Mouse (Mus musculus) hindbrain, embryonic 13.5 days (tissue): ENCODE data around the gene Phf12. TPM values are rescaled to one million over a fixed set of nuclear protein-coding genes. Genes with fewer than 3 reads are reported as not detected.

ENCODE experiments used
- ATAC-seq: fragments of 200-750 bp; cut with Nextera tagmentation; 2 replicates; pipeline ENCODE4 v1.8.0; 2017; ENCODE audit warnings: moderate TSS enrichment; ENCODE audit not compliant: low FRiP score
- H3K27ac ChIP-seq: fragments of 300-500 bp; sonication (generic); 2 replicates; pipeline ENCODE4 v1.5.1; 2015; ENCODE audit warnings: inconsistent platforms, mild to moderate bottlenecking, moderate library complexity
- H3K27me3 ChIP-seq: fragments of 300-500 bp; sonication (generic); 2 replicates; pipeline ENCODE4 v1.6.1; 2015; ENCODE audit warnings: mild to moderate bottlenecking, inconsistent platforms
- H3K36me3 ChIP-seq: fragments of 300-500 bp; sonication (generic); 2 replicates; pipeline ENCODE4 v1.6.1; 2015; ENCODE audit warnings: mild to moderate bottlenecking, inconsistent platforms
- H3K4me1 ChIP-seq: fragments of 300-500 bp; sonication (generic); replicated peaks from 2 replicates; pipeline ENCODE4 v1.6.1; 2015; ENCODE audit warnings: inconsistent platforms
- H3K4me2 ChIP-seq: fragments of 300-500 bp; sonication (generic); 2 replicates; pipeline ENCODE4 v1.6.1; 2015; ENCODE audit warnings: inconsistent platforms, mild to moderate bottlenecking, moderate library complexity
- H3K4me3 ChIP-seq: fragments of 300-500 bp; sonication (generic); 2 replicates; pipeline ENCODE4 v1.5.1; 2015; ENCODE audit warnings: mild to moderate bottlenecking, inconsistent platforms
- H3K9ac ChIP-seq: fragments of 300-500 bp; sonication (generic); 2 replicates; pipeline ENCODE4 v1.6.1; 2015; ENCODE audit warnings: mild to moderate bottlenecking, inconsistent platforms
- H3K9me3 ChIP-seq: fragments of 300-500 bp; sonication (generic); 2 replicates; pipeline ENCODE4 v1.6.1; 2016; ENCODE audit warnings: inconsistent platforms
- WGBS: fragments of 180-500 bp; shearing (Covaris S2); methylation state at CpG from one replicate; pipeline ENCODE4 v1.1.7; 2015; 5-methylcytosine and 5-hydroxymethylcytosine counted together
- polyA plus RNA-seq: library from polyadenylated mRNA; unstranded; fragments of >200 nt; fragmentation: Nextera tagmentation; extraction: Ambion mirVana; gene quantifications from 2 replicates; pipeline ENCODE4 v1.2.1, GENCODE M21; 2015

The Phf12 gene
- polyA plus RNA-seq, 1 experiment from 2014 or later, result 18.9 TPM

GRCm38 (mm10) chr11:77989071-77989690 lies 6.6 kb downstream of the Phf12 start:
- 96% methylated on average over 13 of the region's 13 CpGs for WGBS
- no peak overlapping the region for H3K4me3 ChIP-seq
- H3K4me2 ChIP-seq, result no peak overlapping the region
- H3K36me3 ChIP-seq, result peaks cover 26% of the 10 kb centered on the region
- H3K27me3 ChIP-seq, result no peaks in the 10 kb centered on the region
- peaks cover 18% of the 10 kb centered on the region for H3K4me1 ChIP-seq
- no peaks in the 10 kb centered on the region for H3K9me3 ChIP-seq
- H3K27ac ChIP-seq, result no peak overlapping the region
- no peak for ATAC-seq
- no peak overlapping the region for H3K9ac ChIP-seq

- peaks cover 11% of the 10 kb centered on the region; the same call in 1 of the 2 replicates for H3K36me3 ChIP-seq
- 100% methylated on average over 1 of the region's 1 CpGs for WGBS
- H3K27ac ChIP-seq, result no peak overlapping the region
- H3K27me3 ChIP-seq, result no peaks in the 10 kb centered on the region
- no peak for ATAC-seq
- H3K9ac ChIP-seq, result no peak overlapping the region
- H3K9me3 ChIP-seq, result no peaks in the 10 kb centered on the region
- no peak overlapping the region for H3K4me3 ChIP-seq
- 0 out of 2 replicates have a peak, but pooled peaks cover 4% of the 10 kb centered on the region for H3K4me1 ChIP-seq
- H3K4me2 ChIP-seq, result no peak overlapping the region
These were observed 13.0 kb downstream of the Phf12 start for GRCm38 (mm10) chr11:77995556-77995955.

- peaks cover 53% of the 10 kb centered on the region for H3K36me3 ChIP-seq
- no peak overlapping the region for H3K4me3 ChIP-seq
- no peak overlapping the region for H3K27ac ChIP-seq
- 97% methylated on average over 5 of the region's 5 CpGs for WGBS
- H3K27me3 ChIP-seq, result no peaks in the 10 kb centered on the region
- H3K4me2 ChIP-seq, result no peak overlapping the region
- H3K4me1 ChIP-seq, result peaks cover 11% of the 10 kb centered on the region
- no peak overlapping the region for H3K9ac ChIP-seq
- ATAC-seq, result no peak
- H3K9me3 ChIP-seq, result no peaks in the 10 kb centered on the region
These were observed 23.9 kb downstream of the Phf12 start for GRCm38 (mm10) chr11:78006446-78006845.

- Histone ChIP-seq H3K4me2 (no peak overlapping the region), H3K36me3 (peaks cover 87% of the 10 kb centered on the region), H3K4me1 (no peaks in the 10 kb centered on the region), H3K4me3 (no peak overlapping the region), H3K27ac (no peak overlapping the region), H3K9me3 (no peaks in the 10 kb centered on the region), H3K9ac (no peak overlapping the region), H3K27me3 (no peaks in the 10 kb centered on the region)
- 21% methylated on average over 4 of the region's 4 CpGs for WGBS
- no peak for ATAC-seq
These were observed 37.1 kb downstream of the Phf12 start for GRCm38 (mm10) chr11:78019676-78020075.

- ATAC-seq, result no peak
These were observed 41.1 kb downstream of the Phf12 start for GRCm38 (mm10) chr11:78023607-78024006.

GRCm38 (mm10) chr11:78029240-78029639 lies 46.7 kb downstream of the Phf12 start:
- no peaks in the 10 kb centered on the region for H3K9me3 ChIP-seq
- no peaks in the 10 kb centered on the region for H3K27me3 ChIP-seq
- no peak for ATAC-seq
- 88% methylated on average over 8 of the region's 8 CpGs for WGBS
- H3K27ac ChIP-seq, result no peak overlapping the region
- H3K4me2 ChIP-seq, result no peak overlapping the region
- H3K36me3 ChIP-seq, result peaks cover 59% of the 10 kb centered on the region
- H3K9ac ChIP-seq, result 0 out of 2 replicates have a peak overlapping the region, but pooled peaks have one; percentile 5
- H3K4me1 ChIP-seq, result peaks cover 25% of the 10 kb centered on the region
- H3K4me3 ChIP-seq, result no peak overlapping the region

More at GRCm38 (mm10) chr11:78023607-78024006, 41.1 kb downstream of the Phf12 start:
- H3K9ac ChIP-seq, result no peak overlapping the region
- H3K27me3 ChIP-seq, result no peaks in the 10 kb centered on the region
- H3K4me3 ChIP-seq, result no peak overlapping the region
- WGBS, result 87% methylated on average over 8 of the region's 8 CpGs
- no peak overlapping the region for H3K27ac ChIP-seq
- no peaks in the 10 kb centered on the region for H3K4me1 ChIP-seq
- no peak overlapping the region for H3K4me2 ChIP-seq
- H3K36me3 ChIP-seq, result peaks cover 85% of the 10 kb centered on the region
- no peaks in the 10 kb centered on the region for H3K9me3 ChIP-seq

GRCm38 (mm10) chr11:78030600-78030999 lies 48.0 kb downstream of the Phf12 start:
- Histone ChIP-seq H3K36me3 (peaks cover 57% of the 10 kb centered on the region), H3K9me3 (no peaks in the 10 kb centered on the region), H3K4me2 (no peak overlapping the region), H3K27me3 (no peaks in the 10 kb centered on the region), H3K4me1 (peaks cover 32% of the 10 kb centered on the region), H3K27ac (no peak overlapping the region), H3K4me3 (no peak overlapping the region), H3K9ac (no peak overlapping the region)
- 79% methylated on average over 2 of the region's 2 CpGs for WGBS
- no peak for ATAC-seq

- H3K9me3 ChIP-seq, result no peaks in the 10 kb centered on the region
- peak overlapping the region; percentile 97 for H3K27ac ChIP-seq
- peaks cover 49% of the 10 kb centered on the region for H3K36me3 ChIP-seq
- H3K9ac ChIP-seq, result peak overlapping the region; percentile 92; the same call in 1 of the 2 replicates
- H3K4me1 ChIP-seq, result peaks cover 32% of the 10 kb centered on the region
- no peaks in the 10 kb centered on the region for H3K27me3 ChIP-seq
- H3K4me3 ChIP-seq, result peak overlapping the region; percentile 75
- 45% methylated on average over 6 of the region's 6 CpGs for WGBS
- peak overlapping the region; percentile 68 for H3K4me2 ChIP-seq
- no peak for ATAC-seq
These were observed 48.8 kb downstream of the Phf12 start for GRCm38 (mm10) chr11:78031389-78031788.

- H3K36me3 ChIP-seq, result peaks cover 48% of the 10 kb centered on the region
- peak within 1 kb of the TSS; percentile 75 for H3K4me3 ChIP-seq
- WGBS, result under 1% methylated on average over 95 of the region's 96 CpGs
- no peaks in the 10 kb centered on the region for H3K27me3 ChIP-seq
- H3K4me2 ChIP-seq, result peak within 1 kb of the TSS; percentile 68
- H3K9ac ChIP-seq, result peak within 1 kb of the TSS; percentile 92
- peak; percentile 92 for ATAC-seq
- H3K4me1 ChIP-seq, result peaks cover 38% of the 10 kb centered on the region
- peak within 1 kb of the TSS; percentile 97 for H3K27ac ChIP-seq
- no peaks in the 10 kb centered on the region for H3K9me3 ChIP-seq
These were observed 49.6 kb downstream of the Phf12 start, which contains the start of gene Dhrs13 for GRCm38 (mm10) chr11:78031947-78032808. TSS of gene Dhrs13 (plus strand) at chr11:78032280.

- Histone ChIP-seq H3K4me3 (peak overlapping the region; percentile 75), H3K4me1 (peaks cover 43% of the 10 kb centered on the region), H3K9ac (peak overlapping the region; percentile 92), H3K36me3 (peaks cover 42% of the 10 kb centered on the region), H3K9me3 (no peaks in the 10 kb centered on the region), H3K27ac (peak overlapping the region; percentile 97), H3K4me2 (peak overlapping the region; percentile 68), H3K27me3 (no peaks in the 10 kb centered on the region)
- 10% methylated on average over 5 of the region's 5 CpGs for WGBS
- ATAC-seq, result no peak
These were observed 50.2 kb downstream of the Phf12 start for GRCm38 (mm10) chr11:78032809-78033195.

- Histone ChIP-seq H3K4me1 (peaks cover 51% of the 10 kb centered on the region), H3K4me3 (0 out of 2 replicates have a peak overlapping the region, but pooled peaks have one; percentile 75), H3K4me2 (no peak overlapping the region), H3K36me3 (peaks cover 29% of the 10 kb centered on the region), H3K27ac (no peak overlapping the region), H3K9ac (peak overlapping the region; percentile 20; the same call in 1 of the 2 replicates), H3K9me3 (no peaks in the 10 kb centered on the region), H3K27me3 (no peaks in the 10 kb centered on the region)
- 92% methylated on average over 23 of the region's 23 CpGs for WGBS
- ATAC-seq, result no peak
These were observed 51.5 kb downstream of the Phf12 start for GRCm38 (mm10) chr11:78033931-78034617.

GRCm38 (mm10) chr11:78036791-78037190 lies 54.2 kb downstream of the Phf12 start:
- 81% methylated on average over 10 of the region's 10 CpGs for WGBS
- Histone ChIP-seq H3K4me1 (peaks cover 50% of the 10 kb centered on the region), H3K4me3 (no peak overlapping the region), H3K36me3 (peaks cover 28% of the 10 kb centered on the region), H3K27ac (no peak overlapping the region), H3K9ac (0 out of 2 replicates have a peak overlapping the region, but pooled peaks have one; percentile 35), H3K4me2 (peak overlapping the region; percentile 72; the same call in 1 of the 2 replicates), H3K27me3 (no peaks in the 10 kb centered on the region), H3K9me3 (no peaks in the 10 kb centered on the region)
- no peak for ATAC-seq
